Mouse (Mus musculus): ENCODE results near the gene Pole.

- no peak for TF ChIP-seq CTCF (IDR thresholded peaks at IDR 0.05; ENCODE audit: low read depth, low read length)
- TF ChIP-seq POLR2A (IDR thresholded peaks at IDR 0.05; ENCODE audit: insufficient read depth, low read length) = no peak
Observed at GRCm38 (mm10) chr5:110296637-110297036, 10.5 kb downstream of the Pole start.

Data from ES-Bruce4 (cell line).